Mouse (Mus musculus) c-Kit-negative CD71-positive TER-119-positive erythroid progenitor cells, embryonic 14.5 days (primary cell): Measurements from ENCODE around the gene Sphk1.
"Not testable (repeated sequence)": the region's sequence is repeated elsewhere in the genome, so short reads cannot be mapped to it uniquely, and the experiment has no call there.

Source experiments
- DNase-seq: peaks from one replicate; pipeline ENCODE4 v3.0.0-alpha.2; 2013; ENCODE audit warnings: low read depth, low spot score

The Sphk1 gene

GRCm38 (mm10) chr11:116530187-116531147 is at the start of gene Sphk1:
Gene Sphk1 (plus strand): TSS chr11:116530925.
- DNase-seq, result no peak

DNA sequence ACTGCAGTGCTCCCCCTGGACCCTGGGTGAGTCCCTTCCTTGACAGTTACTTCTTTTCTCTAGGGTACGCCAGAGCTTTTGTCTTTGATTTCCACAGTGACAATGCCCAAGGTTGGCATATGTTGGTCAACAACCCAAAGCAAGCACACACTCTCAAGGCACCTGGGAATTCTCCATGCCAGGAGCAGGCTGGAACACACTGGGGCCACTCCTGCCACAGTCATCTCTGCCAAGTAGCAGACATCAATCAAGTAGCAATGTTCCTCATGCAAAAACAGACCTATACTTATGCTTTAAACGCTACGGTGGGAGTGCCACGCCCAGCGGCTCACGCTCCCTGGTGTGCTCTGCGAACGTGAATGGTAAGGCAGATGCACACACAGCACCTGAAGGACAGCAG is 49.8 kb upstream of the Sphk1 start:
- DNase-seq, result no peak

GRCm38 (mm10) chr11:116481776-116482175 is 48.9 kb upstream of the Sphk1 start:
- DNase-seq, result no peak

DNA sequence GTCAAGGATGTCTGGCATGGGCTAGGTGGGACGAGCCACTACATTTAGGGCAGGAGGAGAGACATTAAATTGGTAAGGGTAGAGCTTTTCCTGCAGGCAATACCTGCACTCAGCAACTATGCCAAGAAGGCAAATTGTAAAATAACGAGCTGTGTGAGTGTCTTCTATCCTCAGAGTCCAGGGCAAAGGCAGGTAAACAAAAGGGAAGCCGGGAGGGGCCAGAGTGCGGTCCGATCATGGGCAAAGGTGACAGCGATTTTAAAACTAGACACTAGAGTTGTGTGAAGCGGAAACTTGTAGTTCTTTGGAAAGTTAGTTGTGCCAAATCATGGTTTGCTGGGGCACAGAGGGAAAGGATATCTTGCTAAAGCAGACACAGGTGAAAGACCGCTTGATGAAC is 46.5 kb upstream of the Sphk1 start:
- no peak for DNase-seq

DNA sequence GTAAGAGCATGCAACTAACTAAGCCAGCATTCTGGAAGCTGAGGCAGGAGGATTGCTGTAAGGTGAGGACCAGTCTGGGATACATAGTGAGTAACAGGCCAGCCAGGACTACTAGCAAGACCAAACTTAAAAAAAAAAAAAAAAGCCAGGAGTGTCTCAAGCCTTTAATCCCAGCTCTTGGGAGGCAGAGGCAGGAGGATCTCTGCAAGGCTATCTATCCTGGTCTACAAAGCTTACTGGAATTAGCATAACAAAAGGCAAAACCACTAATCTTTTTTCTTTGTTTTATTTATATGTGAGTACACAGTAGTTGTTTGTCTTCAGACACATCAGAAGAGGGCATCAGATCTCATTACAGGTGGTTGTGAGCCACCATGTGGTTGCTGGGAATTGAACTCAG is 42.5 kb upstream of the Sphk1 start:
- DNase-seq, result no peak

DNA sequence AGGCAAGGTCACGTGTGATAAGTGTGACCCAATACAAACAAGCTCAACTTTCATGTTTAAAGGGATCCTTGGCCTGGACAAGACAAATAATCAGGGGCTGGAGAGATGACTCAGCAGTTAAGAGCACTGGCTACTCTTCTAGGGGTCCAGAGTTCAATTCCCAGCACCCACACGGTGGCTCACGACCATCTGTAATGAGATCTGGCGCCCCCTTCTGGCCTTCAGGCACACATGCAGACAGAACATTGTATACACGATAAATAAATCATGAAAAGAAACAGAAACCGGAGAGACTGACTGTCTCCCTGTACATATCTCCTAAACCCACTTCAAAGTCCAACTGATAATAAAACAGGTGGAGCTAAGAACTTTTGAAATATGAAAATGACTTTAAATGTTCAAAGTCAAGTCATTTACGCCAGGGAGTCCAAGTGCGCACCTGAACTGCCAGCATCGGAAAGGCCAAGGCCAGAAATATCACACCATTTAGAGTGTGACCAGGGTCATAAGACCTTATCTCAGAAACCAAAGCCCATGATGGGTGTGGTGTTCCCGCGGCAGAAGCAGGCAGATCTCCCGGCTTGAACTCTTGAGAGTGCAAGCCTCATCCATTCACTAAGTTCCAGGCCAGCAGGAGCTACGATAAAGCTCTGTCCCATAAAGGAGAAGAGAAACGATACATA is 41.9 kb upstream of the Sphk1 start:
- no peak for DNase-seq

DNA sequence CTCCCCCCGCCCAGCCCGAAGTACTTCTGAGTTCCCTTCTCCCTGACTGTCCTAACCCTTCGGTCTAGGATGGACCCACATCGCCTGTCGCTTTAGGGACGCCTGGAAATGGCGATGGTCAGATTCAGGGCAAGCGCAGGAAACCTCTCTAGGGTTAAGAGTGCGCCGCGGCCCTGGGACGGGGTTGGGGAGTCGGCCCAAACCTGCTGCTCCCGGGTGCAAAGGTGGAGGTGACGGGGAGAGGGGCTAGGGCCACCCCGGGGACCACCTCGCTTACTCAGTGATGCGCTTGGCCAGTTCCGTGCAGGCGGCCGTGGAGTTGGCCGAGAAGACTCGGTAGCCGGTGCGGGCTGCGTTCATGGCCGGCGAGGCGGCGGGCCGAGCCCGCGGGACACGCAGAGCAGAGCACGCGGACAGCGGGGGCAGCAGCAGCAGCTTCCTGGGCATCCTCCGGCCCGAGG is 40.9 kb upstream of the Sphk1 start:
- no peak for DNase-seq

DNA sequence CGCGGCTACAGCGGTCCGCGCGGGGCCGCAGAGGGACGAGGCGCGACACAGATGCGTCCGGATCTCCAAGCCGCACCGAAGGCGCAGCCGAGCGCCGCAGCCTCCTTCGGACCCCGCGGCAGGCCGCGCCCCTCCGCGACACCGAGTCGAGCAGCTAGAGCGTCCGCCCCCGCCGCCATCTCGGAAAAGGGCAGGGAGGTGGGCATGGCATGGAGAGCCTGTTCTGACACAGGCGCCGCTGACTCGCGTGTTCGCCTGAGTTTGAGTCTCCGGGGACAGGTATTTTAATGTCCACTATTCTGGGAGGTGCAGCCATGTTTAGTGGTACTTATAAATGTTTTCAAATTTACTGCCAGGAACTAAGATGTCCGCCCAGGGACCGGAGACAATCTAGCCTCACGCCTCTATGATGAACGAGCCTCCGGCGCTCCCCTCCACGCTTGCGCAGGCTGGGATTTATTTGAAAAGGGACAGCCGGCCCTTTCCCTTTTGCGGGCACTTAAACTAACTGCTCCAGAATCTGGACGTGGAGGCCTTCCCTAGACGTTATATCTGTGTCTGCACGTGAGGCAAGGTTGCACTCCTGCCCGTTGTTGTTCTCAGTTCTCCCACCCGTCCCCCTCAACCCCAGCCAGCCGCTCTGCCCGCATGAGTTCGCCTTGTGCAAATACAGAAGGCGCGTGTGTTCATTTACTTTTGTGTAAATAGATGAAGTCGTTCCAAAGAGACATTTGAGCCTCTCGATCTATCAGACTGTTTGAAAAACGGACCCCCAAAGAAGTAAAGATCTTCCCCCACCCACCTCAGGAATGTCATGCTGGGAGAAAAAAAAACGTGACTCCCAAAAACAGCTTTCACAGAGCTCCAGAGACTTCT is 40.3 kb upstream of the Sphk1 start:
- peak; percentile 80 for DNase-seq

DNA sequence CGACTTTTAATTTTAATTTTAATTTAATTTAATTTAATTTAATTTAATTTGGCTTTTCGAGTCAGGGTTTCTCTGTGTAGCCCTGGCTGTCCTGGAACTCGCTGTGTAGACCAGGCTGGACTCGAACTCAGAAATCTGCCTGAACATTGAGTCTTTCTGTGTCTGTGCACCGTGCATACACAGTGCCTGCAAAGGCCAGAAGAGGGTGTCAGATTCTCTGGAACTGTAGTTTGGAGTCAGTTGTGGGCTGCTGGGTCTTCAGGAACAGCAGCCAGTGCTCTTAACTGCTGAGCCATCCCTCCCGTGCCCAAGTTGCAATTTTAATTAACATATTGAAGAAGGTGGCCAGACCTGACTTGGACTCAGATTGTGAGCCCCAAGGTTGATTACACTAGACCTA is 39.4 kb upstream of the Sphk1 start:
- DNase-seq, result no peak

DNA sequence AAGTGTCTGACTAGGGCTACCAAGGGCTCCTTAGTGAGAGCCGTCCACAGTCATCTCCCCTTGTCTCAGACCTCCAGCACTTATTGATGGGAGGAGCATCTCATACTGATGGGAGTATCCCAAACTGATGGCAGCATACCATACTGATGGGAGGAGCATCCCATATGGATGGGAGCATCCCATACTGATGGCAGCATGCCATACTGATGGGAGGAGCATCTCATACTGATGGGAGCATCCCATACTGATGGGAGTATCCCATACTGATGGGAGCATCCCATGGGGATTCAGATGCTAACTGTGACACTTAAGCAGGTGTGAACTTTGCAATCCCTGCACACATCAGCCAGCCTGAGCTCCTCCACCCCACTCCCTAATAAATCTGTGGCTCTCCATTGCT is 38.2 kb upstream of the Sphk1 start:
- not testable (repeated sequence) for DNase-seq

DNA sequence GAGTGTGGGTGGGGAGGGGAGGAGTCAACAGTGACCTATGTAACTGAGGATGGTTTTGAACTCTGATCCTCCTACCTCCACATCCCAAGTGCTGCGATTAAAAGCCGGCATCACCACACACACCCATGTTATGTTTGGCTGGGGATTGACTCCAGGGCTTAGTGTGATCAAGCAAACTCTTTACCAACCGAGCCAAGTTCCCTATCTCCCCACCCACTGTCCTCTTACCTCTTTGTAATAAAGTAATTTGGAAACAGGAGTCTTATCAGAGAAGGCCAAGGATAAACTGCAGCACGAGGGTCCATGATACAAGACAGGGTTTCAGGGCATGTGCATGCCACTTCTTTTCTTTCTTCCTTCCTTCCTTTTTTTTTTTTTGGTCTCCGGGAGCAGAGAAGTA is 37.5 kb upstream of the Sphk1 start:
- no peak for DNase-seq

GRCm38 (mm10) chr11:116493795-116494252 is 36.9 kb upstream of the Sphk1 start, which contains the start of gene Prpsap1:
Gene Prpsap1 (minus strand): TSS chr11:116494202.
- peak; percentile 57 for DNase-seq

GRCm38 (mm10) chr11:116494474-116495174 is 36.1 kb upstream of the Sphk1 start:
- no peak for DNase-seq

DNA sequence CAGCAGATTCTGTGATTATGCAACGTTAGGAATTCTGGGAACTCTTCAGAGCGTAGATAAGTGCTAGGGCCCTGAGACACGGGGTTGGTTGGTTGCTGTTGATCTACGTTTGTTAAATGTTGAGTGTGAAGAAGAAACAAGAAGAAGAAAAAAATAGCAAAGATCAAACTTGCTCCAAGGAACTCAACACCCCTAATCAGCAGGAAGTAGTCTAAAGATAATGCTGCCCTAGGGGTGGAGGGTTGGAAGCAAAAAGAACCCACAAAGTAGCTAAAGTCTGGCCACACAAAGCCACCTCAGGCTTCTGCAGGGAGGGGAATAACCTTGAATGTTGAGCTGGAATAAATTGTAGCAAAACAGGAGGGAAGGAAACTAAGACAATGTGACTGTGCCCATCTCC is 33.4 kb upstream of the Sphk1 start:
- no peak for DNase-seq

- DNase-seq, result no peak
Measured at GRCm38 (mm10) chr11:116498596-116498995, 32.1 kb upstream of the Sphk1 start.

- no peak for DNase-seq
Measured at GRCm38 (mm10) chr11:116499018-116499417, 31.7 kb upstream of the Sphk1 start.

DNA sequence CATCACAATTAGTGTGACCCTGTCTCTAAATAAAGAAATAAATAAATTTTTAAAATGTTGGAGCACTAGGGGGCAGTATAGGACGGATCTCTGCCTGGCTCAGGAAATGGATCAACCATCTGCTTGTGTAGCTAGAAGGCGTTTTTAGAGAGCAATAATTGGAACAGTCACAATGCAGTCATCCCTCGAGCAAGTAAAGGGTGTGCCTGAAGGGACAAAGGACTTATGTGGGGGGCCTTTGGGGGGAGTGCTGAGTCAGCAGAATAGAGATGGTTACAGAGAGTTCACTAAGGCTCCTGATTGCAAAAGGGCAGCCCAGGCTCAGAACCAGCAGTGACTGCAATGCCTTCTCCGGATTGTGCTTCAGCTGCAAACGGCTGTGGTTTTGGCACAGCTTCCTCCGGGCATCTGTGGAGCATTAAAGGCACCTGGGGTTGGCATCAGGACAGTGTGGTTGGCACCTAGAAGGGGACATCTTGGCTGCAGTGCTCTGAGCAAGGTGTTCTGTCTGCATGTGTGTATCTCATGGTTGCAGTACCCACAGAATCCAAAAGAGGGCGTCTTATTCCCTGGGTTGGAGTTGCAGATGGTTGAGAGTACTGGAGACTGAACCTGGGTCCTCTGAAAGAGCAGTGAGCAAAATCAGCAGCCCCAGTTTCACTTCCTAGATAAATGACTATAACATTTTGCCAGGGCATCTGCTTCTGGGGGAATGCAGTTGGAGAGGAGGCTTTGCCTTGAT is 29.5 kb upstream of the Sphk1 start:
- DNase-seq, result peak; percentile 65

DNA sequence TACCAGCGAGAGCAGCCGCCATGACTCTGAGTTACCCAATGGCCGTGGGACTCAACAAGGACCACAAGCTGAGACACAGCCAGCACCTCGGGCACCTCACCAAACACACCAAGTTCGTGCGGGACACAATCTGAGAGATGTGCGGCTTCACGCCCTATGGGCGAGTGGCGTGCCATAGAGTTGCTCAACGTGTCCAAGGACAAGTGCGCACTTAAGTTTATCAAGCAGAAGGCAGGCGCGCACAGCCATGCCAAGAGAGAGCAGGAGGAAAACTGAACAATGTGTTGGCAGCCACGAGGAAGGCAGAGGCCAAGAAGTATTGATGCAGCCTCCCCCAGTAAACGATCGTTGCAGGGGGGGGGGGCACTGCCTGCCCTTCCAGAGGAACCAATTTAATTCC is 26.2 kb upstream of the Sphk1 start:
- DNase-seq, result no peak

- DNase-seq, result no peak
Measured at GRCm38 (mm10) chr11:116505573-116505972, 25.2 kb upstream of the Sphk1 start.

DNA sequence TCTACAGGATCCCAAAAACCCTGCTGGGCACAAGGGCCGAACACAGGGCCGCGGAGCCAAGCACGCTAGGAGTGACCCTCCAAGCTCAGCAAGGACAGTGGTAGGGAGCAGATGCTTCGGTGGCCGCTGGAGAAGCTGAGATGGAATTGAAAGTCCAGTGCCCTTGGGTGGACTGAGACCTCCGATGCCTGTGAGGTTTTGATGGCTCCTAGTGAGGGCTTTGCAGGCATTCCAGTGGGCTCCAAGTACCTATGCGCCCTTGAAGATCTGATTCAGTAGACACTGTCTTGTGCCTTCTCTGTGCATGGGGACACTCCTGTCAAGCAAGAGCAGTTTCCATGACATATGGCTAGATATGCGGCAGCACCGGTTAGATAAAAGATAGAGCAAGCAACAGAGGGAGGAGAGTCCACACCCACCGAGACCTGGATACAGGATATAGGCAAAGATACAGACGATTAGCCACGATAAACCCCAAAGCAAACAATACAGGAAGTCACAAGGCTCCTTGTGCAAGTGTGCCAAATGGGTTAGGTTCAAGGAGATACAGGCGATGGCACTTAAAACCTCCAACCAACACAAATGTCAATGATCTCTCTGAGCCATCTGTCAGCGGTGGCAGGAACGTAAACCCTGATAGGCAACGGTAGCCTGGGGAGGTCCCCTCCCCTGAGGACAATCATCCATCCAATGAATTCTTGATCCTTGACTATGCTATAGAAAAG is 24.4 kb upstream of the Sphk1 start:
- DNase-seq, result no peak
